Mouse (Mus musculus): ENCODE measurements around the gene Ccdc88c. TPM values are rescaled to one million over a fixed set of nuclear protein-coding genes. Genes with fewer than 3 reads are reported as not detected.

Gene Ccdc88c
- polyA plus RNA-seq, 1 experiment from 2014 or later = 13.3 TPM

DNA sequence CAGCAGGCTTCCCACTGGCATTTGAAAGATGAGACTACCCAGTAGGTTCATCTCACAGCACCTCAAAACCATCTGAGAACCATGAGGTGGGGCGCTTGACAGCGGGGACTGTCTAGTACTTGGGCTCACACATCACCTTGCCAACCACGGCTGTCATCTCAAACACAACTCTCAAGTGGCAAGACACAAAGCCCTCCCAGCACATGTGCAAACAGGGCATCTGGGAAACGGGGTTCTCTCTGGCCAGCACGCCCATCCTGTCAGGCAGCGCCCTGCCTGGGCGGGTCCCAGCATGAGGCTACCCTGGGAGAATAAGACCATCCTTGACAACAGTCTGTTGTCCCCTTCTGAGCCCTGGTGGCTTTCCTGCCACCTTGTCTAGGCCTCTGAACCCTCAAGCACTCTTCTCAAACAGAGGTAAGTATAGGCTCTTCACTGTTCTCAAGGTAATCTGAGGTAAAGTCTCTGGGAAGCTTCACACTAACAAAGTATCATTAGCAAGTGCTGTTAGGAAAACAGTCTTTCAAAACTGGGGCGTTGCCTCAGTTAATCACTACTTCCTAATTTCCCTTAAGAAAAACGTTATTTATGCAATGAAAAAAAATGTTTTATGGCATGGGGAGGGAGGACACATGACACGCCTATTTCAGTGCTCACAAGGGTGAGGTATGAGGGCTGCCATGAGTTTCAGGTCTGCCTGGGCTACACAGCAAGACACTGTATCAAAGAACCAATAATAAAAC, 43.6 kb downstream of the Ccdc88c start:
- no peak overlapping the region for H3K4me3 ChIP-seq (replicated peaks; ENCODE audit: low read length)
- peaks cover 54% of the 10 kb centered on the region for H3K4me1 ChIP-seq (replicated peaks; ENCODE audit: control insufficient read depth, insufficient read depth, low read length)
- H3K27me3 ChIP-seq (ENCODE audit: control insufficient read depth, insufficient read depth, low read length) = no peaks in the 10 kb centered on the region
- ATAC-seq (ENCODE audit: low FRiP score) = no peak
- H3K4me2 ChIP-seq (replicated peaks) = no peak overlapping the region
- H3K9me3 ChIP-seq (ENCODE audit: control insufficient read depth, low read length) = no peaks in the 10 kb centered on the region
- no peak overlapping the region for H3K9ac ChIP-seq
- no peak for DNase-seq (ENCODE audit: low spot score)
- 77% methylated on average over 10 of the region's 10 CpGs for WGBS
- no peak overlapping the region for H3K27ac ChIP-seq
- H3K36me3 ChIP-seq (replicated peaks; ENCODE audit: control insufficient read depth, insufficient read depth) = no peaks in the 10 kb centered on the region

DNA sequence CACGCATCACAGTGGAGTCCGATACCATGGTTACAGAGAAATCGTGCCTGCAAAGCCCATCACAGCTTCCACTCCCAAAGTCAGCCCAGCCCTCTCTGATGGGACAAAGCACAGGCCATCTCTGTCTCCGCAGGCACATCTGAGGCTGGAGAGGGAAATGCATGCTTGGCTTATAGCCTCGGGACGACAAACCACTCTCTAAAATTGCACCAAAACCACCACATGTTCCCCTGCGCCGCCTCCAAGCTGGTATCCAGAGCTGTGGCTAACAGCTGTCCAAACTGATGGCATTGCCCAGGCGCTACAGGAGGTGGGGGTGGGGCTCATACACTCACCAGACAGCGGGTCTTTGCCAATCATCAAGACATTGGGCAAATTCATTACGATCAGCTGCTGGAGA, 45.3 kb downstream of the Ccdc88c start:
- H3K9ac ChIP-seq = no peak overlapping the region
- no peaks in the 10 kb centered on the region for H3K27me3 ChIP-seq (ENCODE audit: control insufficient read depth, insufficient read depth, low read length)
- H3K27ac ChIP-seq = no peak overlapping the region
- no peaks in the 10 kb centered on the region for H3K9me3 ChIP-seq (ENCODE audit: control insufficient read depth, low read length)
- 54% methylated on average over 11 of the region's 11 CpGs for WGBS
- DNase-seq (ENCODE audit: low spot score) (no peak), ATAC-seq (ENCODE audit: low FRiP score) (peak; percentile 29; the same call in 1 of the 2 replicates)
- H3K4me2 ChIP-seq (replicated peaks) = no peak overlapping the region
- no peaks in the 10 kb centered on the region for H3K36me3 ChIP-seq (replicated peaks; ENCODE audit: control insufficient read depth, insufficient read depth)
- H3K4me1 ChIP-seq (replicated peaks; ENCODE audit: control insufficient read depth, insufficient read depth, low read length) = peaks cover 42% of the 10 kb centered on the region
- H3K4me3 ChIP-seq (replicated peaks; ENCODE audit: low read length) = no peak overlapping the region

DNA sequence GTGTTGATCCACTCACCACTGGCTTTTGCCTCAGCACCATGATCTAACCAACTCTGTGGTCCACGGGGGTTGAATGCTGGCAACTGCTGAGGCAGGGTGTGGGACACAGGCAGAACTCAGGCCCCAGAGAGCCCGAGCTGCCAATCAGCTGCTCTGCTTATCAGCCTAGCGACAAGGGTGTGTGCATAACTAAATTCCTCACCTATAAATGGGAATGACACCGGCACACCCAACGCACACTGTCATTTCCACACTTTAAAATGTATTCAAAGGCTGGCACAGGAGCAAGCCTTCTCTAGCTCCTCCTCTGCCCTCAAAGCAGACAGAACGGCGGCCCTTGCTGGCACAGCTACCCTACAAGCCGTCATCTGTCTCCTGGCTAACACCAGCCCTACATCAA, 46.6 kb downstream of the Ccdc88c start:
- H3K9ac ChIP-seq = no peak overlapping the region
- DNase-seq (ENCODE audit: low spot score) (no peak), ATAC-seq (ENCODE audit: low FRiP score) (no peak)
- H3K27me3 ChIP-seq (ENCODE audit: control insufficient read depth, insufficient read depth, low read length) = no peaks in the 10 kb centered on the region
- H3K4me2 ChIP-seq (replicated peaks) = no peak overlapping the region
- no peaks in the 10 kb centered on the region for H3K36me3 ChIP-seq (replicated peaks; ENCODE audit: control insufficient read depth, insufficient read depth)
- H3K27ac ChIP-seq = no peak overlapping the region
- H3K4me1 ChIP-seq (replicated peaks; ENCODE audit: control insufficient read depth, insufficient read depth, low read length) = peaks cover 36% of the 10 kb centered on the region
- H3K9me3 ChIP-seq (ENCODE audit: control insufficient read depth, low read length) = no peaks in the 10 kb centered on the region
- WGBS = 76% methylated on average over 8 of the region's 8 CpGs
- H3K4me3 ChIP-seq (replicated peaks; ENCODE audit: low read length) = no peak overlapping the region

DNA sequence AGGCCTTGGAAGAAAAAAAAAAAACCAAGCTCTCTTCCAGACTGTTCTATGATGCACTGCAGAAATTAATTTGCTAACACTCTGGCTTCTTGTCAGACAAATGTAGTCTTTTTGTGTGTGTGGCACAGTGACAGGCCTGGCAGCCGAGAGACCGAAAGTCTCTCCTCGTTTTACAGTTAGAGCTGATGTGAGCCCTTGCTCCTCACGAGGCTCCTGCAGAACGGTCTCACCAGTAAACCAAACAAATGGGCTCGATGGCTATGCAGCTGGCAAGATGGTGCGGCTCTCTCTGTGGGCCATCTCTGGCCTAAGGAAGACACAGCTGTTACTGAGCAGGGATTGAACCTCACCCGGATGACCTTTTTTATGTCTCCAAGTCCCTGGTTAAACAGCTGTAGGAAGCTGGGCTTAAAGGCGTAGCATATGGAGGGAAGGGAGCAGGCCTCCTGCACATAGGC, 48.3 kb downstream of the Ccdc88c start:
- 55% methylated on average over 9 of the region's 9 CpGs for WGBS
- Histone ChIP-seq H3K9ac (peak overlapping the region; percentile 28; the same call in 1 of the 2 replicates), H3K36me3 (replicated peaks; ENCODE audit: control insufficient read depth, insufficient read depth) (no peaks in the 10 kb centered on the region), H3K4me3 (replicated peaks; ENCODE audit: low read length) (no peak overlapping the region), H3K9me3 (ENCODE audit: control insufficient read depth, low read length) (no peaks in the 10 kb centered on the region), H3K4me1 (replicated peaks; ENCODE audit: control insufficient read depth, insufficient read depth, low read length) (peaks cover 30% of the 10 kb centered on the region), H3K4me2 (replicated peaks) (no peak overlapping the region), H3K27me3 (ENCODE audit: control insufficient read depth, insufficient read depth, low read length) (no peaks in the 10 kb centered on the region), H3K27ac (peak overlapping the region; percentile 68)
- DNase-seq (ENCODE audit: low spot score) (no peak), ATAC-seq (ENCODE audit: low FRiP score) (no peak)

DNA sequence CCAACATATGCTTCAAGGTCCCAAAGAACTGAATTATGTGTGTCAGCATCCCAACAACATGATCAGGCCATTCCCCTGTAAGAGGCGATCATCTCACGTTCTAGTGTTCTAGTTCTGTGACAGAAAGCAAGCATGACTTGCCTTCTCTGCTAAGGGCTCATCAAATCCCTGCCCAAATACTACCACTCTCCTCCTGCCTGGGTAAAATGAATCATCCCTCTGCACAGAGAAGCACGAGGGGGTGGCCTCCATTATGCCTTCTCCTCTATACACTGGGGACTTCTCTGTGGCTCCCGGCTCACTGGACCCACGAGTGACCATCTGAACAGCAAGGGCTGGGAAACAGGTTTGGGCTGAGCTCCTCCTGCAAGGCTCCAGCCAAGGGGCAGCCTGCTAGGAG, 49.2 kb downstream of the Ccdc88c start:
- no peaks in the 10 kb centered on the region for H3K36me3 ChIP-seq (replicated peaks; ENCODE audit: control insufficient read depth, insufficient read depth)
- H3K4me2 ChIP-seq (replicated peaks) = no peak overlapping the region
- no peaks in the 10 kb centered on the region for H3K27me3 ChIP-seq (ENCODE audit: control insufficient read depth, insufficient read depth, low read length)
- DNase-seq (ENCODE audit: low spot score) (no peak), ATAC-seq (ENCODE audit: low FRiP score) (no peak)
- 72% methylated on average over 5 of the region's 5 CpGs for WGBS
- H3K4me1 ChIP-seq (replicated peaks; ENCODE audit: control insufficient read depth, insufficient read depth, low read length) = peaks cover 26% of the 10 kb centered on the region
- no peak overlapping the region for H3K4me3 ChIP-seq (replicated peaks; ENCODE audit: low read length)
- no peak overlapping the region for H3K27ac ChIP-seq
- no peaks in the 10 kb centered on the region for H3K9me3 ChIP-seq (ENCODE audit: control insufficient read depth, low read length)
- H3K9ac ChIP-seq = no peak overlapping the region

DNA sequence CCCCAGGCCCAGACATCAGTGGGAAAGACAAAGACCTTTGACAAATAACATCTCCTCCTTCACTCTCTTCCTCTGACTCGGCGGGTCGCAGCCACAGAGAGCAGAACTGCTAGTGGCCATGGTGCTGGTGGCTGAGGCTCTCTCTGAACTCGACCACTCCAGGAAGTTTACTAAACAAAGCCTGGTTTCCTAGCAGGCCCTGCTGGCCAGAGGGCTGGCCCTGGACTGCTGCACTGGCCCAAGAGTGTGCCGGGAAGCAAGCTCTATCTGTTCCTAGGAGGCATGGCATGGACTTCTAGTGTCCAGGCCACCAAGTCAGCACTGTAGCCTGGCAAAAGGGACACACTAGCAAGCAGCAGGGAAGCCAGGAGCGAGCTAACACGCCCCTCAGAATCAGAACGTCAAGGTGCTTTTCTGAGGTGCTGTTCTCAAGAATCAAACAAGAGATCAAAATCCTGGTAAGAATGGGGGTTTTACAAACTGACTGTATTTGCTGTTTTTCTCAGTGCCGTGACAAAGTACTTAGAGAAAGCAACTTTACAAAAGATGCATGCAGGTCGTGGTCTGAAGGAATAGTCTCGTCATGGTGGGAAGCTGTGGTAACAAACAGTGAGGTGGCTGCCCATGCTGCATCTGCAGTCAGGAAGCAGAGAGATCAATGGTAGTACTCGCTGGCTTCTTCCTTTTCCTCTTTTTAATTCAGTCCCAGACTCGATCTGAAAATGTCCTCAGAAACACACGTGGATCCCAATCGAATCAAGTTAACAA, 50.7 kb downstream of the Ccdc88c start:
- no peaks in the 10 kb centered on the region for H3K27me3 ChIP-seq (ENCODE audit: control insufficient read depth, insufficient read depth, low read length)
- H3K4me1 ChIP-seq (replicated peaks; ENCODE audit: control insufficient read depth, insufficient read depth, low read length) = peaks cover 23% of the 10 kb centered on the region
- no peak overlapping the region for H3K4me2 ChIP-seq (replicated peaks)
- no peaks in the 10 kb centered on the region for H3K9me3 ChIP-seq (ENCODE audit: control insufficient read depth, low read length)
- H3K9ac ChIP-seq = no peak overlapping the region
- WGBS = 77% methylated on average over 15 of the region's 15 CpGs
- no peak for ATAC-seq (ENCODE audit: low FRiP score)
- DNase-seq (ENCODE audit: low spot score) = no peak
- H3K36me3 ChIP-seq (replicated peaks; ENCODE audit: control insufficient read depth, insufficient read depth) = no peaks in the 10 kb centered on the region
- H3K4me3 ChIP-seq (replicated peaks; ENCODE audit: low read length) = no peak overlapping the region
- H3K27ac ChIP-seq = no peak overlapping the region

DNA sequence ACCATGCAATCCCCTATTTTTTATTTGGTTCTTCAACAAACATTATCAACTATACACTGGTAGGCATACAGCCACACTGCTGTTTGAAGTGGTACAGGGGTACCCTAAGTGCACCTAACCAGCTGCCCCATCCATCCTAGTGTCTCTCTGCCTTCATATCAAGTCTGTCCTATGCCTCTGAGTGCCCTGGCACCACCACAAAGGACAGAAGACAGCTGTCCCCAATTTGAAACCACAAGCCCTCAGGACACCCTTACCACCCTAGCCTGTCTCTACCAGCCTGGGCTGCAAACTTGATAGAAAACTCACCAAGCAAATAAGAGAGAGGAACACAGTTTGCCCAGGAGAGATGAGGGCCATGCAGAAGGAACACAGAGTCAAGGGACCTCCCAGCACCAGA, 51.3 kb downstream of the Ccdc88c start:
- ATAC-seq (ENCODE audit: low FRiP score) = no peak

DNA sequence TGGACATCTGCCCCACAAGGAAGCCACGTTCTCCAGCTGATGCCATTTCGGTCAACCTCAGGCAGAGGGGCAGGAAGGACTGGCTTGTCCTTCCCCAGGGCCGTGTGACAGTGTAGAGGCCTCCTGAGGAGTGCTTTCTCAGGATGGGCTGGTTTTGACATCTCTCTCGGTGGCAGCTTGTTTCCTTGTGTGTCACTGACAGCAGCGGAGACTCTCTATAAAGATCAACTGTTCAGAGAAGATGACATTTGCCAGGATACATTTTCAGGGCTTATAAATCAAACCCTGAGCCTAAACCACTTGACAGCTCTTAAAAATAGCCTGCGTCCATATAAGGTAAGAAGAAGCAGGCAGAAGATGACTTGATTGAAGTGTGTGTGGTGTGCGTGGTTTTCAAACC, 59.0 kb downstream of the Ccdc88c start:
- H3K9ac ChIP-seq = no peak overlapping the region
- H3K4me1 ChIP-seq (replicated peaks; ENCODE audit: control insufficient read depth, insufficient read depth, low read length) = peaks cover 6% of the 10 kb centered on the region
- DNase-seq (ENCODE audit: low spot score) = no peak
- no peak for ATAC-seq (ENCODE audit: low FRiP score)
- no peak overlapping the region for H3K4me3 ChIP-seq (replicated peaks; ENCODE audit: low read length)
- no peak overlapping the region for H3K4me2 ChIP-seq (replicated peaks)
- peaks cover 24% of the 10 kb centered on the region for H3K36me3 ChIP-seq (replicated peaks; ENCODE audit: control insufficient read depth, insufficient read depth)
- no peak overlapping the region for H3K27ac ChIP-seq
- H3K9me3 ChIP-seq (ENCODE audit: control insufficient read depth, low read length) = no peaks in the 10 kb centered on the region
- WGBS = 80% methylated on average over 7 of the region's 7 CpGs
- no peaks in the 10 kb centered on the region for H3K27me3 ChIP-seq (ENCODE audit: control insufficient read depth, insufficient read depth, low read length)

More for the DNA sequence above, 51.3 kb downstream of the Ccdc88c start:
- Histone ChIP-seq H3K4me2 (replicated peaks) (no peak overlapping the region), H3K9ac (no peak overlapping the region), H3K27ac (no peak overlapping the region), H3K4me3 (replicated peaks; ENCODE audit: low read length) (no peak overlapping the region), H3K36me3 (replicated peaks; ENCODE audit: control insufficient read depth, insufficient read depth) (no peaks in the 10 kb centered on the region), H3K27me3 (ENCODE audit: control insufficient read depth, insufficient read depth, low read length) (no peaks in the 10 kb centered on the region), H3K9me3 (ENCODE audit: control insufficient read depth, low read length) (no peaks in the 10 kb centered on the region), H3K4me1 (replicated peaks; ENCODE audit: control insufficient read depth, insufficient read depth, low read length) (peaks cover 21% of the 10 kb centered on the region)
- no peak for DNase-seq (ENCODE audit: low spot score)

DNA sequence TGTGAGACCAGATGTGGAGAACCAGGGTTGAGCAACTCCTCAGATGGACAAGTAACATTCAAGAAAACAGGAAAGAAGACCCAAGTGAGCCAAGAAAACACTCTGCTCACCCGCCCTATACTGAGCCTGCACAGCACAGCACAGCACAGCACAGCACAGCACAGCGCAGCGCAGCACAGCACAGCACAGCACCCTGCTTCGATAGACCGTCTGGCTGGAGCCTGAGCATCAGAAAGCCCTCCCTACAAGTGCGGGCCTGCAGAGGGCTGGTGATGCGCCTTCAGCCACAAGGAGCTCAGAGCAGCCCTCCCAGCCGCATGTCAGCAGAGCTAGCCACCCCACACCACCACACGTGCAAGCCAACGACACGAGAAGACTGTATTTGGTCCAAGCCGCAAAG, 61.5 kb downstream of the Ccdc88c start:
- ATAC-seq (ENCODE audit: low FRiP score) = no peak
- Histone ChIP-seq H3K4me3 (replicated peaks; ENCODE audit: low read length) (no peak overlapping the region), H3K9ac (no peak overlapping the region), H3K27me3 (ENCODE audit: control insufficient read depth, insufficient read depth, low read length) (no peaks in the 10 kb centered on the region), H3K4me1 (replicated peaks; ENCODE audit: control insufficient read depth, insufficient read depth, low read length) (no peaks in the 10 kb centered on the region), H3K27ac (no peak overlapping the region), H3K4me2 (replicated peaks) (no peak overlapping the region), H3K9me3 (ENCODE audit: control insufficient read depth, low read length) (no peaks in the 10 kb centered on the region), H3K36me3 (replicated peaks; ENCODE audit: control insufficient read depth, insufficient read depth) (peaks cover 25% of the 10 kb centered on the region)
- DNase-seq (ENCODE audit: low spot score) = no peak
- WGBS = 95% methylated on average over 12 of the region's 12 CpGs
